Comparison of ENCODE assay signal across 28 mouse cellular contexts in the genomic region with DNA sequence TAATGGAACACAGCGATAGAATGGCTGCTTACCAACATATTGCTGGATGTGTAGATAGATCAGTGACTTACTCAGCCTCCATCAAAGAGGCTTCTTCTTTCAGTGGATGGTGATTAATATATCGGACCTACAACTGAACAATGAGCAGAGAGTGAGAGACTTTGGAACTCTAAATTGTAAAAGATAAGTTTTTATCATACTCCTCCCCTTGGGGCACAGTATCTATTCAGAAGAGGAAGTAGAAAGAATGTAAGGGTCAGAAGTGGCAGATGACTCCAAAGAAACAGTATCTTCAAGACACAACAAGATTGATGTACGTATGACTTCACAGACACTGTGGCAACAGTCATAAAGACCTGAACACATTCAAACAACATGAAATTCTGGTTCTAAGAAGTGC.
"Had no signal": no experiment of that assay in that cellular context is flagged by ENCODE, and none has a peak within 500 bp of the region (broad histone marks: within the 10 kb centered on the region; RNA-seq: fewer than 3 reads in every experiment).

No protein-coding gene starts in this region.

- H3K27me3 ChIP-seq: limb, embryonic 12.5 days; limb, embryonic 13.5 days; limb, embryonic 15.5 days; liver, embryonic 12.5 days; liver, embryonic 13.5 days; liver, embryonic 15.5 days; lung, embryonic 15.5 days; megakaryocyte, embryonic 14.5 days; midbrain, embryonic 12.5 days; midbrain, embryonic 13.5 days; midbrain, embryonic 15.5 days; neural tube, embryonic 12.5 days had no signal

- H3K9ac ChIP-seq: limb, embryonic 12.5 days; limb, embryonic 13.5 days; limb, embryonic 15.5 days; liver, embryonic 12.5 days; liver, embryonic 13.5 days; liver, embryonic 14.5 days; liver, embryonic 15.5 days; liver, postnatal 0 days; lung, embryonic 14.5 days; lung, embryonic 15.5 days; midbrain, embryonic 12.5 days; midbrain, embryonic 13.5 days; midbrain, embryonic 15.5 days; neural tube, embryonic 12.5 days had no signal

- H3K4me3 ChIP-seq: limb, embryonic 10.5 days; limb, embryonic 12.5 days; limb, embryonic 13.5 days; limb, embryonic 15.5 days; liver, embryonic 12.5 days; liver, embryonic 13.5 days; liver, embryonic 15.5 days; lung, embryonic 15.5 days; megakaryocyte, embryonic 14.5 days; midbrain, embryonic 10.5 days; midbrain, embryonic 12.5 days; midbrain, embryonic 13.5 days; midbrain, embryonic 15.5 days; myocyte; neural tube, embryonic 12.5 days had no signal

- H3K9me3 ChIP-seq: limb, embryonic 10.5 days; limb, embryonic 12.5 days; limb, embryonic 13.5 days; limb, embryonic 15.5 days; liver, embryonic 12.5 days; liver, embryonic 13.5 days; liver, embryonic 15.5 days; lung, embryonic 15.5 days; megakaryocyte, embryonic 14.5 days; midbrain, embryonic 10.5 days; midbrain, embryonic 12.5 days; midbrain, embryonic 13.5 days; midbrain, embryonic 15.5 days; neural tube, embryonic 12.5 days had no signal

- H3K36me3 ChIP-seq: limb, embryonic 10.5 days; limb, embryonic 12.5 days; limb, embryonic 13.5 days; limb, embryonic 15.5 days; liver, embryonic 12.5 days; liver, embryonic 13.5 days; liver, embryonic 15.5 days; lung, embryonic 15.5 days; midbrain, embryonic 10.5 days; midbrain, embryonic 12.5 days; midbrain, embryonic 13.5 days; midbrain, embryonic 15.5 days; neural tube, embryonic 12.5 days had no signal

- H3K27ac ChIP-seq: limb, embryonic 10.5 days; limb, embryonic 12.5 days; limb, embryonic 13.5 days; limb, embryonic 15.5 days; liver, embryonic 12.5 days; liver, embryonic 13.5 days; liver, embryonic 14.5 days; liver, embryonic 15.5 days; lung, embryonic 15.5 days; macrophage; midbrain, embryonic 10.5 days; midbrain, embryonic 12.5 days; midbrain, embryonic 13.5 days; midbrain, embryonic 15.5 days; neural tube, embryonic 12.5 days had no signal

- DNase-seq: left cerebral cortex, postnatal 4 days; liver; liver, embryonic 13.5 days; liver, postnatal 0 days; lung, adult 18-20 months; lung, adult 2 months; lung, embryonic 14.5 days; lung, postnatal 10 days; lung, postnatal 14 days; lung, postnatal 36 days; lung, postnatal 4 days; midbrain, embryonic 14.5 days had no signal

- H3K4me1 ChIP-seq: limb, embryonic 10.5 days; limb, embryonic 12.5 days; limb, embryonic 13.5 days; limb, embryonic 15.5 days; liver, embryonic 12.5 days; liver, embryonic 13.5 days; liver, embryonic 15.5 days; lung, embryonic 15.5 days; megakaryocyte, embryonic 14.5 days; midbrain, embryonic 10.5 days; midbrain, embryonic 12.5 days; midbrain, embryonic 13.5 days; midbrain, embryonic 15.5 days; neural tube, embryonic 12.5 days had no signal
